Mouse (Mus musculus): ENCODE results near the gene Dnajc13.
A peak's percentile ranks its signal among the peaks of the same experiment; 100 is the strongest.

- TF ChIP-seq CTCF (IDR thresholded peaks at IDR 0.05; ENCODE audit: low read depth) (peak; percentile 74), EP300 (IDR thresholded peaks at IDR 0.05; ENCODE audit: low read depth) (no peak)
These were observed 58.9 kb downstream of the Dnajc13 start for GRCm38 (mm10) chr9:104203851-104204250.
